15 mouse cellular contexts compared by ENCODE assay signal in the genomic region with DNA sequence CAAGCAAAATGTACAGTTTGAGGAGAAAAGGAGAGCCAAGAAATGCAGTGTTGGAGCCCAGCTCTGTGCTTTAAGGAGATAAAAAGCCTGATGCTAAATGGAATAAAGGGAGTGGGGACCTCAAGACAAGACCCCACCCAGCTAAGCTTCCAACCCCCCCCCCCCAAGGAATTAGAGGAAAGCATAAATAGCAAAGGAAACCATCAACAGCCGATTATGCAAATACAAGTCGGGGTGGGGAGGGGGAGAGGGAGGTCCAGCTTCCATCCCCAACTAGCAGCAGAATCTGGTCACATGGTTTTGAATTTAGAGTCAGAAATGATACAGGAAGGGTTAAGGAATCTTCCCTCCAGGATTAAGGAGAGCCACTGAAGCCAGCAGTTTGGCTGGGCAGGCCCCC. TPM values are rescaled to one million over a fixed set of nuclear protein-coding genes. Genes with fewer than 3 reads are reported as not detected.
"Had no signal": no experiment of that assay in that cellular context is flagged by ENCODE, and none has a peak within 500 bp of the region (broad histone marks: within the 10 kb centered on the region; RNA-seq: fewer than 3 reads in every experiment).

No protein-coding gene starts in this region.

- DNase-seq: left cerebral cortex, postnatal 4 days; liver; liver, embryonic 13.5 days; liver, postnatal 0 days; lung, adult 18-20 months; lung, adult 2 months; lung, embryonic 14.5 days; lung, postnatal 10 days; lung, postnatal 14 days; lung, postnatal 36 days; lung, postnatal 4 days; midbrain, embryonic 14.5 days had no signal

RNA-seq across cellular contexts. Expression of a gene that starts 22.2 kb away (rescaled TPM):
- total RNA-seq: megakaryocyte progenitor cell, adult 5-6 weeks; megakaryocyte-erythroid progenitor cell, adult 5-6 weeks; monocyte, adult 5-6 weeks had no signal
